ENCODE assay signal across 22 mouse cellular contexts in genomic region chr19:46050462-46050861, GRCm38 (mm10). TPM values are rescaled to one million over a fixed set of nuclear protein-coding genes. Genes with fewer than 3 reads are reported as not detected.
DNase-seq lines count a peak whose midpoint lies in the region; ATAC-seq lines count a peak whose summit lies in the region.
"Had no signal": no experiment of that assay in that cellular context is flagged by ENCODE, and none has a peak within 500 bp of the region (broad histone marks: within the 10 kb centered on the region; RNA-seq: fewer than 3 reads in every experiment).

No protein-coding gene starts in this region.

- no peak overlapping the region for H3K9ac ChIP-seq in liver, embryonic 11.5 days (ENCODE audit: low read depth, low read length)
- no peak overlapping the region for H3K9ac ChIP-seq in forebrain, embryonic 13.5 days
- H3K9ac ChIP-seq in forebrain, embryonic 16.5 days (replicated peaks; ENCODE audit: low read depth, low read length) = no peak overlapping the region
- H3K9ac ChIP-seq: forebrain, embryonic 15.5 days; hindbrain, embryonic 14.5 days; midbrain, embryonic 15.5 days; neural tube, embryonic 12.5 days had no signal

- peaks cover 21% of the 10 kb centered on the region for H3K4me1 ChIP-seq in liver, embryonic 11.5 days (replicated peaks; ENCODE audit: control insufficient read depth, insufficient read depth, low read length)
- peaks cover 17% of the 10 kb centered on the region for H3K4me1 ChIP-seq in midbrain, embryonic 10.5 days
- H3K4me1 ChIP-seq in forebrain, embryonic 13.5 days = peaks cover 14% of the 10 kb centered on the region
- H3K4me1 ChIP-seq in forebrain, embryonic 16.5 days (replicated peaks; ENCODE audit: control insufficient read depth, insufficient read depth, low read length) = peaks cover 11% of the 10 kb centered on the region

- no peak for ATAC-seq in liver, embryonic 11.5 days (replicated peaks; ENCODE audit: low FRiP score)
- ATAC-seq in common myeloid progenitor, adult 5-6 weeks (replicated peaks; ENCODE audit: low read depth, poor library complexity, severe bottlenecking) = peak; percentile 70
- ATAC-seq in forebrain, embryonic 13.5 days = no peak
- ATAC-seq in forebrain, embryonic 16.5 days = no peak
- ATAC-seq: forebrain, embryonic 15.5 days; midbrain, embryonic 15.5 days had no signal

- H3K27ac ChIP-seq in liver, embryonic 11.5 days (ENCODE audit: low read depth, low read length) = no peak overlapping the region
- H3K27ac ChIP-seq in midbrain, embryonic 10.5 days (replicated peaks) = no peak overlapping the region
- no peak overlapping the region for H3K27ac ChIP-seq in forebrain, embryonic 13.5 days
- no peak overlapping the region for H3K27ac ChIP-seq in forebrain, embryonic 16.5 days (ENCODE audit: low read length)
- H3K27ac ChIP-seq: forebrain, embryonic 15.5 days; gastrocnemius, adult 2 months; hindbrain, embryonic 14.5 days; midbrain, embryonic 15.5 days; neural tube, embryonic 12.5 days; stomach, postnatal 0 days had no signal

- no peaks in the 10 kb centered on the region for H3K9me3 ChIP-seq in liver, embryonic 11.5 days (ENCODE audit: control insufficient read depth, low read length)
- H3K9me3 ChIP-seq in midbrain, embryonic 10.5 days (replicated peaks) = no peaks in the 10 kb centered on the region
- H3K9me3 ChIP-seq in forebrain, embryonic 13.5 days (replicated peaks) = no peaks in the 10 kb centered on the region
- H3K9me3 ChIP-seq in forebrain, embryonic 16.5 days (ENCODE audit: control insufficient read depth, low read length) = no peaks in the 10 kb centered on the region
- H3K9me3 ChIP-seq: forebrain, embryonic 15.5 days; midbrain, embryonic 15.5 days; neural tube, embryonic 12.5 days had no signal

- H3K36me3 ChIP-seq in liver, embryonic 11.5 days (ENCODE audit: control insufficient read depth, insufficient read depth, low read length) = no peaks in the 10 kb centered on the region
- H3K36me3 ChIP-seq in midbrain, embryonic 10.5 days = no peaks in the 10 kb centered on the region
- H3K36me3 ChIP-seq in forebrain, embryonic 13.5 days (ENCODE audit: poor library complexity, severe bottlenecking) = no peaks in the 10 kb centered on the region
- H3K36me3 ChIP-seq in forebrain, embryonic 16.5 days (ENCODE audit: control insufficient read depth, insufficient read depth) = no peaks in the 10 kb centered on the region
- H3K36me3 ChIP-seq: forebrain, embryonic 15.5 days; midbrain, embryonic 15.5 days; neural tube, embryonic 12.5 days had no signal

- no peak overlapping the region for H3K4me2 ChIP-seq in liver, embryonic 11.5 days
- H3K4me2 ChIP-seq in forebrain, embryonic 13.5 days = no peak overlapping the region
- no peak overlapping the region for H3K4me2 ChIP-seq in forebrain, embryonic 16.5 days (ENCODE audit: low read length)
- H3K4me2 ChIP-seq: forebrain, embryonic 15.5 days; hindbrain, embryonic 14.5 days; midbrain, embryonic 15.5 days; neural tube, embryonic 12.5 days had no signal

- peak; percentile 6 for DNase-seq in liver
- DNase-seq in liver, embryonic 11.5 days (ENCODE audit: low spot score) = no peak
- peak; percentile 59 for DNase-seq in naive thymus-derived CD4-positive, alpha-beta T cell, adult 2 months (ENCODE audit: low read depth)
- DNase-seq in thymus, postnatal 36 days = peak; percentile 42 to 63
- DNase-seq in midbrain, embryonic 10.5 days (ENCODE audit: low spot score) = no peak
- DNase-seq: adrenal gland, adult 8-10 months; cerebellum, adult 18-20 months; embryo, embryonic 11 days; gastrocnemius, adult 2 months; heart, adult 18-20 months; kidney, adult 18-20 months; kidney, postnatal 4 days; layer of hippocampus, postnatal 36 days; lung, postnatal 36 days had no signal

- no peaks in the 10 kb centered on the region for H3K27me3 ChIP-seq in liver, embryonic 11.5 days (replicated peaks; ENCODE audit: control insufficient read depth, insufficient read depth, low read length)
- H3K27me3 ChIP-seq in midbrain, embryonic 10.5 days (ENCODE audit: low read depth, poor library complexity, severe bottlenecking) = no peaks in the 10 kb centered on the region
- H3K27me3 ChIP-seq in forebrain, embryonic 13.5 days = no peaks in the 10 kb centered on the region
- H3K27me3 ChIP-seq in forebrain, embryonic 16.5 days (replicated peaks; ENCODE audit: control insufficient read depth, insufficient read depth, low read length) = no peaks in the 10 kb centered on the region
- H3K27me3 ChIP-seq: forebrain, embryonic 15.5 days; midbrain, embryonic 15.5 days; neural tube, embryonic 12.5 days had no signal

- H3K4me3 ChIP-seq in liver, embryonic 11.5 days (ENCODE audit: low read depth, low read length) = no peak overlapping the region
- H3K4me3 ChIP-seq in midbrain, embryonic 10.5 days = no peak overlapping the region
- H3K4me3 ChIP-seq in forebrain, embryonic 13.5 days = no peak overlapping the region
- no peak overlapping the region for H3K4me3 ChIP-seq in forebrain, embryonic 16.5 days (replicated peaks; ENCODE audit: low read length)
- H3K4me3 ChIP-seq: forebrain, embryonic 15.5 days; gastrocnemius, adult 2 months; midbrain, embryonic 15.5 days; neural tube, embryonic 12.5 days had no signal

- 48% methylated on average over 2 of the region's 2 CpGs for WGBS in liver, embryonic 11.5 days
- WGBS in midbrain, embryonic 10.5 days = 92% methylated on average over 2 of the region's 2 CpGs
- 86% methylated on average over 2 of the region's 2 CpGs for WGBS in forebrain, embryonic 13.5 days
- WGBS in forebrain, embryonic 16.5 days = 89% methylated on average over 2 of the region's 2 CpGs

RNA-seq across cellular contexts. Expression of gene Ldb1, which starts 5.4 kb away (rescaled TPM):
- 67.5 and 78.9 TPM in 2 replicates for polyA plus RNA-seq in liver, embryonic 11.5 days (2014; fragmentation: Nextera tagmentation; extraction: Ambion mirVana)
- total RNA-seq in common myeloid progenitor, adult 5-6 weeks (2017) = 136 and 160 TPM in 2 replicates
- 79.0 and 79.2 TPM in 2 replicates for polyA plus RNA-seq in midbrain, embryonic 10.5 days (2016; fragmentation: Nextera tagmentation; extraction: Ambion mirVana)
- polyA plus RNA-seq in forebrain, embryonic 13.5 days (2015; fragmentation: Nextera tagmentation; extraction: Ambion mirVana) = 118 and 119 TPM in 2 replicates
- polyA plus RNA-seq in forebrain, embryonic 16.5 days (2015; fragmentation: Nextera tagmentation; extraction: Ambion mirVana) = 120 and 130 TPM in 2 replicates

RNA-seq across cellular contexts. Expression of gene Pprc1, which starts 5.8 kb away (rescaled TPM):
- 73.2 and 77.2 TPM in 2 replicates for polyA plus RNA-seq in liver, embryonic 11.5 days (2014; fragmentation: Nextera tagmentation; extraction: Ambion mirVana)
- 15.0 and 48.0 TPM in 2 replicates for total RNA-seq in common myeloid progenitor, adult 5-6 weeks (2017)
- polyA plus RNA-seq in midbrain, embryonic 10.5 days (2016; fragmentation: Nextera tagmentation; extraction: Ambion mirVana) = 41.8 and 45.9 TPM in 2 replicates
- polyA plus RNA-seq in forebrain, embryonic 13.5 days (2015; fragmentation: Nextera tagmentation; extraction: Ambion mirVana) = 22.3 and 26.6 TPM in 2 replicates
- polyA plus RNA-seq in forebrain, embryonic 16.5 days (2015; fragmentation: Nextera tagmentation; extraction: Ambion mirVana) = 21.8 and 25.9 TPM in 2 replicates

RNA-seq across cellular contexts. Expression of gene Nolc1, which starts 25.2 kb away (rescaled TPM):
- polyA plus RNA-seq in liver, embryonic 11.5 days (2014; fragmentation: Nextera tagmentation; extraction: Ambion mirVana) = 211 TPM in 2 replicates
- total RNA-seq in common myeloid progenitor, adult 5-6 weeks (2017) = 197 and 199 TPM in 2 replicates
- 128 and 141 TPM in 2 replicates for polyA plus RNA-seq in midbrain, embryonic 10.5 days (2016; fragmentation: Nextera tagmentation; extraction: Ambion mirVana)
- 87.8 and 94.8 TPM in 2 replicates for polyA plus RNA-seq in forebrain, embryonic 13.5 days (2015; fragmentation: Nextera tagmentation; extraction: Ambion mirVana)
- polyA plus RNA-seq in forebrain, embryonic 16.5 days (2015; fragmentation: Nextera tagmentation; extraction: Ambion mirVana) = 79.5 and 80.8 TPM in 2 replicates

RNA-seq across cellular contexts. Expression of gene Hps6, which starts 47.2 kb away (rescaled TPM):
- polyA plus RNA-seq in liver, embryonic 11.5 days (2014; fragmentation: Nextera tagmentation; extraction: Ambion mirVana) = 4.9 and 5.4 TPM in 2 replicates
- 4.1 and 4.9 TPM in 2 replicates for total RNA-seq in common myeloid progenitor, adult 5-6 weeks (2017)
- 4.3 and 4.7 TPM in 2 replicates for polyA plus RNA-seq in midbrain, embryonic 10.5 days (2016; fragmentation: Nextera tagmentation; extraction: Ambion mirVana)
- 1.6 and 1.9 TPM in 2 replicates for polyA plus RNA-seq in forebrain, embryonic 13.5 days (2015; fragmentation: Nextera tagmentation; extraction: Ambion mirVana)
- polyA plus RNA-seq in forebrain, embryonic 16.5 days (2015; fragmentation: Nextera tagmentation; extraction: Ambion mirVana) = 3.4 and 3.7 TPM in 2 replicates

RNA-seq across cellular contexts. Expression of gene Armh3, which starts 52.2 kb away (rescaled TPM):
- polyA plus RNA-seq in liver, embryonic 11.5 days (2014; fragmentation: Nextera tagmentation; extraction: Ambion mirVana) = 9.2 and 12.2 TPM in 2 replicates
- total RNA-seq in common myeloid progenitor, adult 5-6 weeks (2017) = 7.4 and 9.5 TPM in 2 replicates
- polyA plus RNA-seq in midbrain, embryonic 10.5 days (2016; fragmentation: Nextera tagmentation; extraction: Ambion mirVana) = 16.7 and 19.8 TPM in 2 replicates
- polyA plus RNA-seq in forebrain, embryonic 13.5 days (2015; fragmentation: Nextera tagmentation; extraction: Ambion mirVana) = 17.0 and 21.5 TPM in 2 replicates
- polyA plus RNA-seq in forebrain, embryonic 16.5 days (2015; fragmentation: Nextera tagmentation; extraction: Ambion mirVana) = 23.8 and 25.3 TPM in 2 replicates

Comparison
In these comparisons a context has a peak if more than half of its experiments do, and no peak if none do; other contexts are left out.
1. DNase-seq: peak in liver (single experiment), naive thymus-derived CD4-positive, alpha-beta T cell, adult 2 months (single experiment) and thymus, postnatal 36 days (2 of 2); none in liver, embryonic 11.5 days (single experiment) and midbrain, embryonic 10.5 days (single experiment).